Mouse (Mus musculus) hindbrain, embryonic 13.5 days (tissue): ENCODE measurements around the gene Serpina3k. TPM values are rescaled to one million over a fixed set of nuclear protein-coding genes. Genes with fewer than 3 reads are reported as not detected.

Experiments used
- polyA plus RNA-seq: library from polyadenylated mRNA; unstranded; fragments of >200 nt; fragmentation: Nextera tagmentation; extraction: Ambion mirVana; gene quantifications from 2 replicates; pipeline ENCODE4 v1.2.1, GENCODE M21; 2015

The Serpina3k gene
- polyA plus RNA-seq, 1 experiment from 2014 or later, result not detected

Other genes with a start within 250 kb of the Serpina3k start
- gene Serpina5, start 237.4 kb upstream of the Serpina3k start, polyA plus RNA-seq, result not detected in 2 replicates
- not detected in 2 replicates for gene Serpina3a, start 225.8 kb upstream of the Serpina3k start, polyA plus RNA-seq
- not detected in 2 replicates for gene Serpina3b, start 210.5 kb upstream of the Serpina3k start, polyA plus RNA-seq
- not detected in 2 replicates for gene Serpina3c, start 184.6 kb upstream of the Serpina3k start, polyA plus RNA-seq
- 0.26 TPM in 1 of 2 replicates, not detected in the other for gene Serpina3f, start 123.9 kb upstream of the Serpina3k start, polyA plus RNA-seq
- gene Serpina3g, start 102.2 kb upstream of the Serpina3k start, polyA plus RNA-seq, result 0.97 and 1.4 TPM in 2 replicates
- gene Serpina3i, start 75.4 kb upstream of the Serpina3k start, polyA plus RNA-seq, result not detected in 2 replicates
- gene Serpina3j, start 23.9 kb upstream of the Serpina3k start, polyA plus RNA-seq, result not detected in 2 replicates
- gene Serpina3m, start within 50 bp of the Serpina3k start, polyA plus RNA-seq, result not detected in 2 replicates
- gene Serpina3n, start 68.2 kb downstream of the Serpina3k start, polyA plus RNA-seq, result 0.12 and 0.39 TPM in 2 replicates
- gene Gsc, start 134.8 kb downstream of the Serpina3k start, polyA plus RNA-seq, result 0.31 TPM in 1 of 2 replicates, not detected in the other